Mouse (Mus musculus) MEL (cell line): ENCODE data around the gene Tchh. TPM values are rescaled to one million over a fixed set of nuclear protein-coding genes. Genes with fewer than 3 reads are reported as not detected.

Experiments
- DNase-seq: peaks from one replicate; pipeline ENCODE4 v3.0.0; 2011; ENCODE audit warnings: low read depth, low spot score
- H3K27ac ChIP-seq: 2 replicates; pipeline ENCODE4 v1.5.1; 2012; ENCODE audit warnings: low read depth, mild to moderate bottlenecking, control low read depth, low read length, moderate library complexity; ENCODE audit not compliant: control insufficient read depth
- H3K27me3 ChIP-seq, 2 experiments: fragments of 150-350 bp in 1 of 2; sonication (generic) in 1 of 2; 2 replicates each; pipeline ENCODE4 v1.6.1; 2012; ENCODE audit warnings: low read length in 2 of 2, mild to moderate bottlenecking in 2 of 2, improper control_type of control experiment in 1 of 2, moderate library complexity in 1 of 2; ENCODE audit not compliant: insufficient read depth in 2 of 2, control insufficient read depth in 1 of 2
- H3K36me3 ChIP-seq, 2 experiments: 2 replicates each; pipeline ENCODE4 v1.6.1; 2012 to 2014; ENCODE audit warnings: low read length in 2 of 2, improper control_type of control experiment in 1 of 2, inconsistent platforms in 1 of 2, mild to moderate bottlenecking in 1 of 2; ENCODE audit not compliant: insufficient read depth in 2 of 2, control insufficient read depth in 1 of 2
- H3K4me1 ChIP-seq, 2 experiments: fragments of 150-350 bp in 1 of 2; sonication (generic) in 1 of 2; 2 replicates each; pipeline ENCODE4 v1.6.1; 2012; ENCODE audit warnings: low read length in 2 of 2, improper control_type of control experiment in 1 of 2, mild to moderate bottlenecking in 1 of 2; ENCODE audit not compliant: insufficient read depth in 2 of 2, control insufficient read depth in 1 of 2
- H3K4me3 ChIP-seq, 2 experiments: fragments of 150-350 bp in 1 of 2; sonication (generic) in 1 of 2; 2 replicates each; pipeline ENCODE4 v1.5.1; 2012; ENCODE audit warnings: low read depth in 2 of 2, low read length in 2 of 2, mild to moderate bottlenecking in 2 of 2, moderate library complexity in 2 of 2, control low read depth in 1 of 2, improper control_type of control experiment in 1 of 2; ENCODE audit not compliant: control insufficient read depth in 1 of 2, insufficient read depth in 1 of 2
- H3K79me2 ChIP-seq: 2 replicates; pipeline ENCODE4 v1.6.1; 2012; ENCODE audit warnings: mild to moderate bottlenecking, low read length, moderate library complexity; ENCODE audit not compliant: control insufficient read depth, poor library complexity, insufficient read depth
- H3K9ac ChIP-seq: 2 replicates; pipeline ENCODE4 v1.6.1; 2012; ENCODE audit warnings: low read depth, mild to moderate bottlenecking, control low read depth, low read length, moderate library complexity; ENCODE audit not compliant: control insufficient read depth, poor library complexity, severe bottlenecking
- H3K9me3 ChIP-seq: fragments of 150-350 bp; sonication (generic); replicated peaks from 2 replicates; pipeline ENCODE4 v1.6.1; 2012; ENCODE audit warnings: mild to moderate bottlenecking, low read length, improper control_type of control experiment, moderate library complexity; ENCODE audit not compliant: insufficient read depth
- BHLHE40 ChIP-seq: IDR thresholded peaks from 2 replicates; pipeline ENCODE4 v1.6.1; 2012; ENCODE audit warnings: low read depth, mild to moderate bottlenecking, inconsistent platforms, low read length, improper control_type of control experiment, borderline replicate concordance
- CTCF ChIP-seq, 3 experiments: IDR thresholded peaks in 2 of 3; conservative IDR thresholded peaks in 1 of 3; 2 replicates each; pipeline ENCODE4 v1.5.1; 2011 to 2012; ENCODE audit warnings: low read length in 3 of 3, low read depth in 2 of 3, mild to moderate bottlenecking in 2 of 3, improper control_type of control experiment in 1 of 3, inconsistent platforms in 1 of 3, mixed read lengths in 1 of 3, moderate library complexity in 1 of 3; ENCODE audit not compliant: control insufficient read depth in 1 of 3, insufficient read depth in 1 of 3, poor library complexity in 1 of 3, severe bottlenecking in 1 of 3
- ETS1 ChIP-seq: IDR thresholded peaks from 2 replicates; pipeline ENCODE4 v1.6.1; 2012; ENCODE audit warnings: low read depth, mild to moderate bottlenecking, inconsistent platforms, low read length, improper control_type of control experiment, moderate library complexity
- MAZ ChIP-seq: IDR thresholded peaks from 2 replicates; pipeline ENCODE4 v1.6.1; 2012; ENCODE audit warnings: low read depth, mild to moderate bottlenecking, inconsistent platforms, low read length, improper control_type of control experiment
- MEF2A ChIP-seq: IDR thresholded peaks from 2 replicates; pipeline ENCODE4 v1.6.1; 2014; ENCODE audit warnings: low read depth, mild to moderate bottlenecking, inconsistent platforms, low read length, improper control_type of control experiment; ENCODE audit not compliant: poor library complexity, insufficient replicate concordance, severe bottlenecking; ENCODE audit errors: extremely low read depth
- MYC ChIP-seq: IDR thresholded peaks from 2 replicates; pipeline ENCODE4 v1.6.1; 2011; ENCODE audit warnings: low read depth, mild to moderate bottlenecking, low read length, improper control_type of control experiment, moderate library complexity
- NRF1 ChIP-seq: IDR thresholded peaks from 2 replicates; pipeline ENCODE4 v1.6.1; 2014; ENCODE audit warnings: low read depth, mild to moderate bottlenecking, inconsistent platforms, low read length, improper control_type of control experiment, moderate library complexity; ENCODE audit not compliant: poor library complexity, insufficient read depth, severe bottlenecking
- POLR2A ChIP-seq, 2 experiments: IDR thresholded peaks; 2 replicates each; pipeline ENCODE4 v1.6.1; 2011 to 2012; ENCODE audit warnings: low read length in 2 of 2, mild to moderate bottlenecking in 2 of 2, control low read depth in 1 of 2, improper control_type of control experiment in 1 of 2, low read depth in 1 of 2, moderate library complexity in 1 of 2; ENCODE audit not compliant: control insufficient read depth in 1 of 2, insufficient read depth in 1 of 2, poor library complexity in 1 of 2
- POLR2AphosphoS2 ChIP-seq: IDR thresholded peaks from 2 replicates; pipeline ENCODE4 v1.6.1; 2011; ENCODE audit warnings: low read length, improper control_type of control experiment
- RAD21 ChIP-seq: IDR thresholded peaks from 2 replicates; pipeline ENCODE4 v1.6.1; 2011; ENCODE audit warnings: mild to moderate bottlenecking, low read depth, low read length, improper control_type of control experiment
- SMC3 ChIP-seq: IDR thresholded peaks from 2 replicates; pipeline ENCODE4 v1.6.1; 2011; ENCODE audit warnings: low read depth, low read length, improper control_type of control experiment
- TCF12 ChIP-seq: IDR thresholded peaks from 2 replicates; pipeline ENCODE4 v1.6.1; 2014; ENCODE audit warnings: low read depth, mild to moderate bottlenecking, inconsistent platforms, low read length, improper control_type of control experiment, moderate library complexity
- UBTF ChIP-seq: IDR thresholded peaks from 2 replicates; pipeline ENCODE4 v1.6.1; 2012; ENCODE audit warnings: low read depth, mild to moderate bottlenecking, inconsistent platforms, low read length, improper control_type of control experiment, moderate library complexity, borderline replicate concordance; ENCODE audit not compliant: insufficient read depth
- USF2 ChIP-seq, 2 experiments: IDR thresholded peaks; 2 replicates each; pipeline ENCODE4 v1.6.1; 2011 to 2012; ENCODE audit warnings: improper control_type of control experiment in 2 of 2, low read length in 2 of 2, borderline replicate concordance in 1 of 2, inconsistent platforms in 1 of 2, low read depth in 1 of 2, mild to moderate bottlenecking in 1 of 2; ENCODE audit not compliant: insufficient read depth in 1 of 2
- ZC3H11A ChIP-seq: IDR thresholded peaks from 2 replicates; pipeline ENCODE4 v1.6.1; 2012; ENCODE audit warnings: low read depth, mild to moderate bottlenecking, inconsistent platforms, low read length, improper control_type of control experiment
- ZNF384 ChIP-seq: IDR thresholded peaks from 2 replicates; pipeline ENCODE4 v1.6.1; 2012; ENCODE audit warnings: low read depth, mild to moderate bottlenecking, inconsistent platforms, low read length, improper control_type of control experiment
- polyA plus RNA-seq, 2 experiments: library from polyadenylated mRNA; stranded (reverse) in 1 of 2; unstranded in 1 of 2; fragments of >175 nt in 1 of 2; fragments of >200 nt in 1 of 2; gene quantifications; 2 replicates each; pipeline versions ENCODE4 v1.2.1 to v1.2.4; 2012; ENCODE audit warnings: low replicate concordance in 2 of 2, low read depth in 1 of 2; ENCODE audit not compliant: insufficient read length in 2 of 2, insufficient read depth in 1 of 2, missing spikeins in 1 of 2
- total RNA-seq: library from RNA; depleted of rRNA; stranded (reverse); fragments of 300-350 nt; gene quantifications from 2 replicates; pipeline ENCODE4 v1.2.3, GENCODE M21; 2012

The Tchh gene
- total and polyA plus RNA-seq, 3 experiments: not detected

- H3K36me3 ChIP-seq: no peaks in the 10 kb centered on the region
- H3K4me3 ChIP-seq: no peak overlapping the region
- no peak overlapping the region for H3K27ac ChIP-seq
- H3K9ac ChIP-seq: no peak overlapping the region
- peaks cover 0 to 2% of the 10 kb centered on the region in 2 experiments; a peak in 2 of 4 replicates for H3K4me1 ChIP-seq
- no peaks in the 10 kb centered on the region for H3K79me2 ChIP-seq
- no peak for DNase-seq
- H3K27me3 ChIP-seq: no peaks in the 10 kb centered on the region; a peak in 1 of 4 replicates
- TF ChIP-seq MAZ (no peak), POLR2A (IDR thresholded peaks at IDR 0.05; ENCODE audit: control insufficient read depth in 1 of 2, insufficient read depth in 1 of 2, low read depth in 1 of 2, low read length in 2 of 2, poor library complexity in 1 of 2) (no peak)
- H3K9me3 ChIP-seq: no peaks in the 10 kb centered on the region
Measured at GRCm38 (mm10) chr3:93488541-93488940, 46.4 kb downstream of the Tchh start.

GRCm38 (mm10) chr3:93492176-93492575 lies 50.0 kb downstream of the Tchh start:
- H3K79me2 ChIP-seq: no peaks in the 10 kb centered on the region
- no peaks in the 10 kb centered on the region for H3K27me3 ChIP-seq
- H3K27ac ChIP-seq: no peak overlapping the region
- H3K36me3 ChIP-seq: no peaks in the 10 kb centered on the region
- H3K9ac ChIP-seq: no peak overlapping the region
- H3K4me3 ChIP-seq: no peak overlapping the region
- H3K4me1 ChIP-seq: peaks cover 0 to 2% of the 10 kb centered on the region in 2 experiments; a peak in 2 of 4 replicates
- H3K9me3 ChIP-seq: no peaks in the 10 kb centered on the region
- no peak for DNase-seq
- TF ChIP-seq UBTF (no peak), POLR2AphosphoS2 (no peak), BHLHE40 (no peak), ETS1 (no peak), TCF12 (no peak), NRF1 (no peak), USF2 (IDR thresholded peaks at IDR 0.05; ENCODE audit: borderline replicate concordance in 1 of 2, insufficient read depth in 1 of 2, low read depth in 1 of 2, low read length in 2 of 2) (no peak), MEF2A (no peak)

GRCm38 (mm10) chr3:93493992-93494391 lies 51.9 kb downstream of the Tchh start:
- peak; percentile 85 for DNase-seq

More at GRCm38 (mm10) chr3:93493992-93494391, 51.9 kb downstream of the Tchh start:
- H3K9ac ChIP-seq: no peak overlapping the region
- H3K36me3 ChIP-seq: no peaks in the 10 kb centered on the region
- no peaks in the 10 kb centered on the region for H3K9me3 ChIP-seq
- no peaks in the 10 kb centered on the region for H3K27me3 ChIP-seq
- no peak overlapping the region for H3K4me3 ChIP-seq
- H3K79me2 ChIP-seq: no peaks in the 10 kb centered on the region
- peaks cover 0 to 2% of the 10 kb centered on the region in 2 experiments; a peak in 2 of 4 replicates for H3K4me1 ChIP-seq
- TF ChIP-seq RAD21 (peak; percentile 91), MYC (no peak), CTCF (IDR thresholded peaks at IDR 0.05 in 2 of 3, conservative IDR thresholded peaks at IDR 0.05 in 1 of 3; ENCODE audit: control insufficient read depth in 1 of 3, insufficient read depth in 1 of 3, low read depth in 2 of 3, low read length in 3 of 3, poor library complexity in 1 of 3, severe bottlenecking in 1 of 3) (peak; percentile 60 to 95 (median 91)), ZNF384 (no peak), SMC3 (peak; percentile 91), ZC3H11A (peak; percentile 89)
- H3K27ac ChIP-seq: no peak overlapping the region
